Mouse (Mus musculus) left cerebral cortex, postnatal 25 days (tissue): ENCODE results near the gene Obscn. TPM values are rescaled to one million over a fixed set of nuclear protein-coding genes. Genes with fewer than 3 reads are reported as not detected.

Experiments
- DNase-seq, 2 experiments: peaks; one replicate each; pipeline ENCODE4 v3.0.0; 2022; ENCODE audit warnings: low spot score in 2 of 2, mixed read lengths in 1 of 2
- intact Hi-C: fragments of 180-260 bp; cut with DNase I; formaldehyde crosslinking; loops from one replicate; pipeline ENCODE4 v1.15.1; 2025
- total RNA-seq, 2 experiments: library from RNA; stranded (reverse); gene quantifications; 2 replicates each; pipeline ENCODE4 v1.2.3; 2021

The Obscn gene
- total RNA-seq, 2 experiments from 2014 or later = 1.2 to 1.5 TPM

- DNase-seq = peak; percentile 36 to 52
- intact Hi-C loops = no loop called here
Observed at GRCm38 (mm10) chr11:58990794-58991193, 145.4 kb downstream of the Obscn start.

GRCm38 (mm10) chr11:58990141-58990540, 146.1 kb downstream of the Obscn start:
- no peak for DNase-seq
- intact Hi-C loops = no loop called here

GRCm38 (mm10) chr11:58989166-58989565, 147.0 kb downstream of the Obscn start:
- intact Hi-C loops = no loop called here
- DNase-seq = no peak

GRCm38 (mm10) chr11:58985299-58985917, 150.8 kb downstream of the Obscn start:
- intact Hi-C loops = no loop called here
- DNase-seq = no peak

- intact Hi-C loops = no loop called here
- no peak for DNase-seq
Observed at GRCm38 (mm10) chr11:58984657-58985056, 151.5 kb downstream of the Obscn start.

- intact Hi-C loops = no loop called here
- no peak for DNase-seq
Observed at GRCm38 (mm10) chr11:58983691-58984341, 152.4 kb downstream of the Obscn start.

GRCm38 (mm10) chr11:58982471-58983097, 153.6 kb downstream of the Obscn start:
- DNase-seq = no peak
- intact Hi-C loops = no loop called here

GRCm38 (mm10) chr11:58981541-58982447, 154.4 kb downstream of the Obscn start:
- intact Hi-C loops = no loop called here
- DNase-seq = peak; percentile 79 to 87

- intact Hi-C loops = no loop called here
- no peak for DNase-seq
Observed at GRCm38 (mm10) chr11:58980381-58980990, 155.7 kb downstream of the Obscn start.

- no peak for DNase-seq
- intact Hi-C loops = no loop called here
Observed at GRCm38 (mm10) chr11:58979661-58980060, 156.5 kb downstream of the Obscn start.

GRCm38 (mm10) chr11:58979183-58979582, 157.0 kb downstream of the Obscn start:
- intact Hi-C loops = no loop called here
- no peak for DNase-seq

GRCm38 (mm10) chr11:58978706-58979030, 157.5 kb downstream of the Obscn start:
- DNase-seq = no peak
- intact Hi-C loops = no loop called here

GRCm38 (mm10) chr11:58978027-58978705, 158.0 kb downstream of the Obscn start, which contains the start of gene Trim11:
Trim11 (plus strand) TSS chr11:58978093.
- peak; percentile 72 to 81 for DNase-seq
- intact Hi-C loops = no loop called here

GRCm38 (mm10) chr11:58977607-58978026, 158.6 kb downstream of the Obscn start:
- intact Hi-C loops = no loop called here
- DNase-seq = no peak

GRCm38 (mm10) chr11:58977150-58977549, 159.1 kb downstream of the Obscn start:
- intact Hi-C loops = no loop called here
- no peak for DNase-seq

GRCm38 (mm10) chr11:58974414-58974813, 161.8 kb downstream of the Obscn start:
- intact Hi-C loops = no loop called here
- no peak for DNase-seq

GRCm38 (mm10) chr11:58971796-58972195, 164.4 kb downstream of the Obscn start:
- no peak for DNase-seq
- intact Hi-C loops = no loop called here

- no peak for DNase-seq
Observed at GRCm38 (mm10) chr11:58970831-58971530, 165.2 kb downstream of the Obscn start.

More at GRCm38 (mm10) chr11:58970831-58971530, 165.2 kb downstream of the Obscn start:
- intact Hi-C loops = no loop called here
